ENCODE assay signal across 29 mouse cellular contexts in the genomic region with DNA sequence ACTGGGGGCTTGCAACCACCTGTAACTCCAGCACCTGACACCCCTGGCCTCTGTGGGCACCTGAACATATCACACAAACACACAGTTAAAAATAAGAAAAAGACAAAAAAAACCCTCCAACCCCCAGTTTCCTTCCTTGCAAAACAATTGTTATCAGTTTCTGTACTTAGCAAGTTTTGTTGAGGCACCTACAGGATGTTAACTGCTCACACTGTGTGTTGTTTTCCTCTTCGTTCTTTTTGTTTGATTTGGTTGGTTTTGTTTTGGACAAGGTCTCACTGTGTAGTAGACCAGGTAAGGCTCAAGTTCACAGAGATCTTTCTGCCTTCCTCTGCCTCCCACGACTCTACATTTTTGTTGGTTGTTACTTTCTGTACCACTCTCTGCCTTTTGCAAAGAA. TPM values are rescaled to one million over a fixed set of nuclear protein-coding genes. Genes with fewer than 3 reads are reported as not detected.
DNase-seq lines count a peak whose midpoint lies in the region; ATAC-seq and TF ChIP-seq lines count a peak whose summit lies in the region.
"Had no signal": no experiment of that assay in that cellular context is flagged by ENCODE, and none has a peak within 500 bp of the region (broad histone marks: within the 10 kb centered on the region; RNA-seq: fewer than 3 reads in every experiment).

No protein-coding gene starts in this region.

- H3K4me2 ChIP-seq in liver, embryonic 12.5 days = no peak overlapping the region
- H3K4me2 ChIP-seq: embryonic facial prominence, embryonic 12.5 days; embryonic facial prominence, embryonic 15.5 days; heart, embryonic 12.5 days; heart, embryonic 15.5 days; hindbrain, embryonic 13.5 days had no signal

- H3K36me3 ChIP-seq in spleen, adult 2 months (ENCODE audit: control insufficient read depth, insufficient read depth, low read length) = no peaks in the 10 kb centered on the region
- no peaks in the 10 kb centered on the region for H3K36me3 ChIP-seq in liver, embryonic 12.5 days
- H3K36me3 ChIP-seq: embryonic facial prominence, embryonic 12.5 days; embryonic facial prominence, embryonic 15.5 days; heart, embryonic 12.5 days; heart, embryonic 15.5 days; hindbrain, embryonic 10.5 days; hindbrain, embryonic 13.5 days had no signal

- H3K9ac ChIP-seq in liver, embryonic 12.5 days = no peak overlapping the region
- H3K9ac ChIP-seq: embryonic facial prominence, embryonic 12.5 days; embryonic facial prominence, embryonic 15.5 days; heart, embryonic 12.5 days; heart, embryonic 15.5 days; hindbrain, embryonic 13.5 days had no signal

- no peak for TF ChIP-seq CTCF in spleen, adult 2 months (IDR thresholded peaks at IDR 0.05; ENCODE audit: extremely low read depth, insufficient read depth, insufficient read length, insufficient replicate concordance)

- H3K4me1 ChIP-seq in spleen, adult 2 months (ENCODE audit: control insufficient read depth, insufficient read depth, insufficient read length) = peaks cover 3% of the 10 kb centered on the region; the same call in 1 of the 2 replicates
- H3K4me1 ChIP-seq in liver, embryonic 12.5 days = peaks cover 37% of the 10 kb centered on the region

- 42% methylated on average over 2 of the region's 2 CpGs for WGBS in spleen, adult 2 months
- WGBS in liver, embryonic 12.5 days (ENCODE audit: insufficient replicate concordance) = 49% methylated on average over 2 of the region's 2 CpGs

- H3K27me3 ChIP-seq in spleen, adult 2 months (ENCODE audit: control insufficient read depth, insufficient read depth, low read length) = no peaks in the 10 kb centered on the region
- H3K27me3 ChIP-seq in liver, embryonic 12.5 days (replicated peaks) = peaks cover 48% of the 10 kb centered on the region

- TF ChIP-seq POLR2A in spleen, adult 2 months (IDR thresholded peaks at IDR 0.05; ENCODE audit: low read depth, low read length) = no peak

- H3K27ac ChIP-seq in spleen, adult 2 months (ENCODE audit: insufficient read depth, low read length) = peak overlapping the region; percentile 61; the same call in 1 of the 2 replicates
- H3K27ac ChIP-seq in liver, embryonic 12.5 days = no peak overlapping the region
- H3K27ac ChIP-seq: embryonic facial prominence, embryonic 12.5 days; embryonic facial prominence, embryonic 15.5 days; heart, embryonic 15.5 days; hindbrain, embryonic 10.5 days; hindbrain, embryonic 13.5 days had no signal

- ATAC-seq in CD4-positive, CD25-positive, alpha-beta regulatory T cell, adult 4 months = peak; percentile 31
- ATAC-seq in liver, embryonic 12.5 days = no peak
- ATAC-seq: forebrain, embryonic 14.5 days; hindbrain, embryonic 16.5 days; inflammation-experienced regulatory T-cells, adult 6 months; Patski had no signal

- no peak for DNase-seq in spleen, adult 2 months (ENCODE audit: low read depth in 1 of 2, low spot score in 2 of 2)
- no peak for DNase-seq in spleen, adult 18-20 months
- DNase-seq in A20 (ENCODE audit: low read depth, low spot score) = peak; percentile 15
- DNase-seq in induced T-regulatory cell, adult 2 months (ENCODE audit: low read depth) = peak; percentile 70
- no peak for DNase-seq in cerebellum, adult 11 months
- DNase-seq in kidney, postnatal 4 days = no peak
- DNase-seq: adrenal gland, postnatal 10 days; adrenal gland, postnatal 36 days; B cell, adult 2 months; cerebellum, adult 2 months; cerebellum, adult 9-11 months; cerebellum, postnatal 25 days; gastrocnemius, postnatal 25 days; heart, adult 18-20 months; heart, postnatal 10 days; heart, postnatal 36 days had no signal

- no peaks in the 10 kb centered on the region for H3K9me3 ChIP-seq in liver, embryonic 12.5 days (replicated peaks)
- H3K9me3 ChIP-seq: embryonic facial prominence, embryonic 12.5 days; embryonic facial prominence, embryonic 15.5 days; G1E; heart, embryonic 12.5 days; heart, embryonic 15.5 days; hindbrain, embryonic 10.5 days; hindbrain, embryonic 13.5 days had no signal

- H3K4me3 ChIP-seq in spleen, adult 2 months (ENCODE audit: extremely low read depth, insufficient read depth, insufficient read length) = no peak overlapping the region
- no peak overlapping the region for H3K4me3 ChIP-seq in liver, embryonic 12.5 days
- H3K4me3 ChIP-seq: embryonic facial prominence, embryonic 12.5 days; embryonic facial prominence, embryonic 15.5 days; heart, embryonic 12.5 days; heart, embryonic 15.5 days; hindbrain, embryonic 10.5 days; hindbrain, embryonic 13.5 days had no signal

RNA-seq across cellular contexts. Expression of gene Ccdc87, which starts 3.4 kb away (rescaled TPM):
- polyA plus RNA-seq in spleen, adult 2 months (2012; rRNA removed) = 0.02 TPM in 2 replicates
- not detected for polyA plus RNA-seq in CD4-positive, CD25-positive, alpha-beta regulatory T cell, adult 4 months (2017; shearing (Covaris generic))
- polyA plus RNA-seq in liver, embryonic 12.5 days (2016; fragmentation: Nextera tagmentation; extraction: Ambion mirVana) = not detected in 2 replicates
- polyA plus RNA-seq: G1E; heart, embryonic 12.5 days; inflammation-experienced regulatory T-cells, adult 6 months had no signal

RNA-seq across cellular contexts. Expression of gene Ccs, which starts 3.5 kb away (rescaled TPM):
- polyA plus RNA-seq in spleen, adult 2 months (2012; rRNA removed) = 19.3 and 20.8 TPM in 2 replicates
- 100 to 1,000 TPM; 137 to 175 TPM for polyA plus RNA-seq in CD4-positive, CD25-positive, alpha-beta regulatory T cell, adult 4 months (2017; shearing (Covaris generic))
- 40.3 and 43.6 TPM in 2 replicates for polyA plus RNA-seq in liver, embryonic 12.5 days (2016; fragmentation: Nextera tagmentation; extraction: Ambion mirVana)

RNA-seq across cellular contexts. Expression of gene Ctsf, which starts 12.3 kb away (rescaled TPM):
- polyA plus RNA-seq in spleen, adult 2 months (2012; rRNA removed) = 31.3 and 35.0 TPM in 2 replicates
- polyA plus RNA-seq in CD4-positive, CD25-positive, alpha-beta regulatory T cell, adult 4 months (2017; shearing (Covaris generic)) = 1 to 10 TPM; 2.0 to 4.8 TPM
- polyA plus RNA-seq in liver, embryonic 12.5 days (2016; fragmentation: Nextera tagmentation; extraction: Ambion mirVana) = 13.1 and 17.8 TPM in 2 replicates

RNA-seq across cellular contexts. Expression of gene Rbm14, which starts 31.2 kb away (rescaled TPM):
- 50.0 and 69.3 TPM in 2 replicates for polyA plus RNA-seq in spleen, adult 2 months (2012; rRNA removed)
- 10 to 100 TPM; 22.1 to 53.5 TPM for polyA plus RNA-seq in CD4-positive, CD25-positive, alpha-beta regulatory T cell, adult 4 months (2017; shearing (Covaris generic))
- 62.0 and 63.5 TPM in 2 replicates for polyA plus RNA-seq in liver, embryonic 12.5 days (2016; fragmentation: Nextera tagmentation; extraction: Ambion mirVana)

RNA-seq across cellular contexts. Expression of gene Gm21992, which starts 31.2 kb away (rescaled TPM):
- 12.0 and 15.0 TPM in 2 replicates for polyA plus RNA-seq in spleen, adult 2 months (2012; rRNA removed)
- 10 to 100 TPM; 29.3 to 43.9 TPM for polyA plus RNA-seq in CD4-positive, CD25-positive, alpha-beta regulatory T cell, adult 4 months (2017; shearing (Covaris generic))
- polyA plus RNA-seq in liver, embryonic 12.5 days (2016; fragmentation: Nextera tagmentation; extraction: Ambion mirVana) = 18.1 and 18.9 TPM in 2 replicates

Comparison
In these comparisons a context has a peak if more than half of its experiments do, and no peak if none do; other contexts are left out.
1. DNase-seq: peak in A20 (single experiment) and induced T-regulatory cell, adult 2 months (single experiment); none in spleen, adult 2 months (0 of 2), spleen, adult 18-20 months (0 of 2), cerebellum, adult 11 months (single experiment) and kidney, postnatal 4 days (0 of 2).